Mouse (Mus musculus) spleen, postnatal 0 days (tissue): ENCODE results near the gene Mall. TPM values are rescaled to one million over a fixed set of nuclear protein-coding genes. Genes with fewer than 3 reads are reported as not detected.

Experiments
- polyA plus RNA-seq: library from polyadenylated mRNA; unstranded; fragments of >200 nt; fragmentation: Nextera tagmentation; extraction: Ambion mirVana; gene quantifications from 2 replicates; pipeline ENCODE4 v1.2.1, GENCODE M21; 2015

Mall gene
- polyA plus RNA-seq: 0.49 and 0.55 TPM in 2 replicates

GRCm38 (mm10) chr2:127729671-127730070 lies at the start of gene Mall:
TSS of gene Mall (minus strand) at chr2:127729932.

DNA sequence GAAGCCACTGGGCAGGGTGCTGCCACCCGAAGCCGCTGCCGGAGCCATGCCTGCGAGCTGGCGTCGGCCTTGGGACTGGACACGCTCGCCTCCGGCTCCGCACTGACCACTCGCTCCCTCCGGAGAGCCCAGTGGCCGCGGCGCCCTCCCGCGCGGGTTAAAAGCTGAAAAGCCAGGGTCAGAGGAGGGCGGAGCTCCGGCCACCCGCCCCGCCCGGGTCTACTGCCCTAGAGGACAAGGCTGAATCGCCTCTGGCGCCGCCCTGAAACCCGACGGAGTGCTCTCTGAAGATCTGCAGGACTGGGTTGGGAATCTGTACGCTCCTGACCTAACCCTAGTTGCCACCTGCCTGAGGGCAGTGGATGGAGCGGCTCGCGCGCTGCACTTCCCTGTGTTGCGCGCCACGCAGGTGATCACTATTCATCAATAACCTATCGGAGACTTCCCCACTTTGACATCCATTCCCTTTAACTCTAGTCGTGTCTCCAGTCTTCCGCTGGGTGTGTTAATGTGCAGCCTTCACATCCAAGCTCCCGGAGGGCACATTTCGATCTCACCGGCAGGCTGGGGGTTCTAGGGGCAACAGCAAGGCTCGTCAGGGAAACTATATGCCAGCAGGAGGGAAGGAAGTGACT lies 73.5 kb downstream of the Mall start, which contains the start of gene Mal:
TSS of gene Mal (minus strand) at position 610 of the 635 bp plus-strand sequence.

Other genes starting within 250 kb of the Mall start
- gene Kcnip3, start 207.8 kb downstream of the Mall start, polyA plus RNA-seq: 0.60 and 0.68 TPM in 2 replicates
- 0.02 TPM in 1 of 2 replicates, not detected in the other for gene Prom2, start 188.5 kb downstream of the Mall start, polyA plus RNA-seq
- 1.1 and 1.6 TPM in 2 replicates for gene Zfp661, start 142.8 kb downstream of the Mall start, polyA plus RNA-seq
- 93.1 and 94.7 TPM in 2 replicates for gene Mrps5, start 142.7 kb downstream of the Mall start, polyA plus RNA-seq
- 0.35 and 1.1 TPM in 2 replicates for gene Mal, start 73.2 kb downstream of the Mall start, polyA plus RNA-seq
- 8.6 and 9.1 TPM in 2 replicates for gene Nphp1, start 59.0 kb upstream of the Mall start, polyA plus RNA-seq
- gene Mtln, start 62.6 kb upstream of the Mall start, polyA plus RNA-seq: 25.7 and 27.5 TPM in 2 replicates
- 23.2 and 23.6 TPM in 2 replicates for gene Bub1, start 101.9 kb upstream of the Mall start, polyA plus RNA-seq
- gene Acoxl, start 108.9 kb upstream of the Mall start, polyA plus RNA-seq: 0.07 and 0.12 TPM in 2 replicates